ENCODE assay signal across 8 mouse cellular contexts in genomic region chr6:112488821-112489180, GRCm38 (mm10). TPM values are rescaled to one million over a fixed set of nuclear protein-coding genes. Genes with fewer than 3 reads are reported as not detected.
DNase-seq lines count a peak whose midpoint lies in the region; ATAC-seq lines count a peak whose summit lies in the region.

No protein-coding gene starts in this region.

- H3K4me3 ChIP-seq in heart, embryonic 16.5 days (ENCODE audit: low read length) = peak overlapping the region; percentile 54
- H3K4me3 ChIP-seq in hindbrain, embryonic 11.5 days (ENCODE audit: low read depth, low read length) = peak overlapping the region; percentile 31
- peak overlapping the region; percentile 36 for H3K4me3 ChIP-seq in midbrain, embryonic 14.5 days (replicated peaks; ENCODE audit: low read depth, low read length)

- peaks cover 49% of the 10 kb centered on the region for H3K27me3 ChIP-seq in heart, embryonic 16.5 days (ENCODE audit: control insufficient read depth, insufficient read depth, low read length)
- H3K27me3 ChIP-seq in hindbrain, embryonic 11.5 days (ENCODE audit: control insufficient read depth, insufficient read depth, low read length) = peaks cover 44% of the 10 kb centered on the region
- peaks cover 33% of the 10 kb centered on the region for H3K27me3 ChIP-seq in midbrain, embryonic 14.5 days (ENCODE audit: control insufficient read depth, insufficient read depth, low read length)

- no peak overlapping the region for H3K27ac ChIP-seq in heart, embryonic 16.5 days (ENCODE audit: low read length)
- no peak overlapping the region for H3K27ac ChIP-seq in hindbrain, embryonic 11.5 days (ENCODE audit: low read depth, low read length)
- no peak overlapping the region for H3K27ac ChIP-seq in midbrain, embryonic 14.5 days (replicated peaks; ENCODE audit: low read depth, low read length)

- H3K36me3 ChIP-seq in heart, embryonic 16.5 days (ENCODE audit: control insufficient read depth, insufficient read depth) = no peaks in the 10 kb centered on the region
- H3K36me3 ChIP-seq in hindbrain, embryonic 11.5 days (ENCODE audit: control insufficient read depth, insufficient read depth, low read length) = no peaks in the 10 kb centered on the region
- H3K36me3 ChIP-seq in midbrain, embryonic 14.5 days (ENCODE audit: control insufficient read depth, insufficient read depth, low read length) = no peaks in the 10 kb centered on the region

- H3K4me2 ChIP-seq in heart, embryonic 16.5 days (ENCODE audit: low read depth, low read length) = peak overlapping the region; percentile 68
- H3K4me2 ChIP-seq in hindbrain, embryonic 11.5 days (replicated peaks; ENCODE audit: low read depth, low read length) = peak overlapping the region; percentile 47
- peak overlapping the region; percentile 70 for H3K4me2 ChIP-seq in midbrain, embryonic 14.5 days (ENCODE audit: low read length)

- no peaks in the 10 kb centered on the region for H3K9me3 ChIP-seq in heart, embryonic 16.5 days (replicated peaks; ENCODE audit: control insufficient read depth, low read length)
- no peaks in the 10 kb centered on the region for H3K9me3 ChIP-seq in hindbrain, embryonic 11.5 days (ENCODE audit: control insufficient read depth, low read length)
- no peaks in the 10 kb centered on the region for H3K9me3 ChIP-seq in midbrain, embryonic 14.5 days (ENCODE audit: control insufficient read depth, low read length)

- H3K4me1 ChIP-seq in heart, embryonic 16.5 days (ENCODE audit: control insufficient read depth, insufficient read depth, low read length) = peaks cover 7% of the 10 kb centered on the region
- peaks cover 9% of the 10 kb centered on the region for H3K4me1 ChIP-seq in hindbrain, embryonic 11.5 days (replicated peaks; ENCODE audit: control insufficient read depth, insufficient read depth, low read length)
- peaks cover 11% of the 10 kb centered on the region; the same call in 1 of the 2 replicates for H3K4me1 ChIP-seq in midbrain, embryonic 14.5 days (ENCODE audit: control insufficient read depth, insufficient read depth, low read length)

- WGBS in heart, embryonic 16.5 days = 27% methylated on average over 24 of the region's 24 CpGs
- 36% methylated on average over 24 of the region's 24 CpGs for WGBS in hindbrain, embryonic 11.5 days
- 26% methylated on average over 24 of the region's 24 CpGs for WGBS in midbrain, embryonic 14.5 days

- ATAC-seq in heart, embryonic 16.5 days (replicated peaks; ENCODE audit: extremely low read depth, insufficient read depth, low FRiP score) = no peak
- ATAC-seq in hindbrain, embryonic 11.5 days (ENCODE audit: low FRiP score) = no peak
- ATAC-seq in midbrain, embryonic 14.5 days (ENCODE audit: low FRiP score, low TSS enrichment) = no peak

- H3K9ac ChIP-seq in heart, embryonic 16.5 days (ENCODE audit: low read length) = 0 out of 2 replicates have a peak overlapping the region, but pooled peaks have one; percentile 30
- H3K9ac ChIP-seq in hindbrain, embryonic 11.5 days (ENCODE audit: low read depth, low read length) = no peak overlapping the region
- peak overlapping the region; percentile 29; the same call in 1 of the 2 replicates for H3K9ac ChIP-seq in midbrain, embryonic 14.5 days (replicated peaks; ENCODE audit: low read length)

- DNase-seq in heart, adult 8-10 months (ENCODE audit: low spot score) = no peak
- peak; percentile 64 for DNase-seq in adrenal gland, adult 8-10 months
- no peak for DNase-seq in hindbrain, embryonic 11.5 days (ENCODE audit: low spot score)
- DNase-seq in midbrain, embryonic 14.5 days = no peak
- DNase-seq in embryo, embryonic 11 days = no peak
- DNase-seq in thymus, postnatal 4 days = no peak
- DNase-seq in gastrocnemius, adult 8-10 months (ENCODE audit: low spot score in 2 of 2) = no peak

RNA-seq across cellular contexts. Expression of gene Oxtr, which starts 0.9 kb away (rescaled TPM):
- polyA plus RNA-seq in heart, embryonic 16.5 days (2015; fragmentation: Nextera tagmentation; extraction: Ambion mirVana) = 0.16 and 0.18 TPM in 2 replicates
- total RNA-seq in heart, adult 8-10 months (2022) = under 1 TPM; 0.22 to 0.34 (median 0.23) TPM
- total RNA-seq in adrenal gland, adult 8-10 months (2022) = 100 to 1,000 TPM in 2 of 4 experiments, 10 to 100 TPM in 2; 15.5 to 261 (median 124) TPM
- polyA plus RNA-seq in hindbrain, embryonic 11.5 days (2014; fragmentation: Nextera tagmentation; extraction: Ambion mirVana) = 0.45 and 0.47 TPM in 2 replicates
- 0.64 and 1.1 TPM in 2 replicates for polyA plus RNA-seq in midbrain, embryonic 14.5 days (2014; fragmentation: Nextera tagmentation; extraction: Ambion mirVana)
- 1 to 10 TPM in 3 of 4 experiments, not detected in 1; 1.2 to 2.4 (median 2.4) TPM for total RNA-seq in gastrocnemius, adult 8-10 months (2022)

RNA-seq across cellular contexts. Expression of gene Cav3, which starts 29.5 kb away (rescaled TPM):
- 126 and 127 TPM in 2 replicates for polyA plus RNA-seq in heart, embryonic 16.5 days (2015; fragmentation: Nextera tagmentation; extraction: Ambion mirVana)
- 10 to 100 TPM; 68.1 to 83.6 (median 71.9) TPM for total RNA-seq in heart, adult 8-10 months (2022)
- total RNA-seq in adrenal gland, adult 8-10 months (2022) = not detected
- polyA plus RNA-seq in hindbrain, embryonic 11.5 days (2014; fragmentation: Nextera tagmentation; extraction: Ambion mirVana) = 0.56 TPM in 1 of 2 replicates, not detected in the other
- polyA plus RNA-seq in midbrain, embryonic 14.5 days (2014; fragmentation: Nextera tagmentation; extraction: Ambion mirVana) = not detected in 2 replicates
- 10 to 100 TPM; 49.1 to 54.8 (median 53.1) TPM for total RNA-seq in gastrocnemius, adult 8-10 months (2022)

Comparison
In these comparisons a context has a peak if more than half of its experiments do, and no peak if none do; other contexts are left out.
1. RNA of gene Oxtr, which starts 0.9 kb away (total RNA-seq): 15.5 to 261 TPM in adrenal gland, adult 8-10 months; 1.2 to 2.4 TPM in gastrocnemius, adult 8-10 months and 0.22 to 0.34 TPM in heart, adult 8-10 months; every median in the first group is over 4 times any median in the second.
2. RNA of gene Cav3, which starts 29.5 kb away (total RNA-seq): 68.1 to 83.6 TPM in heart, adult 8-10 months and 49.1 to 54.8 TPM in gastrocnemius, adult 8-10 months; not detected in adrenal gland, adult 8-10 months; every median in the first group is over 10 times any median in the second.
3. Peak in every context shown above with its lines, with median percentiles within 50 percentile points of each other: H3K4me2 ChIP-seq and H3K4me3 ChIP-seq.